Mouse (Mus musculus) heart, adult 2 months (tissue): ENCODE data around the gene Kcp. TPM values are rescaled to one million over a fixed set of nuclear protein-coding genes. Genes with fewer than 3 reads are reported as not detected.

Experiments
- DNase-seq, 2 experiments: peaks; one replicate each; pipeline ENCODE4 v3.0.0; 2021
- H3K27ac ChIP-seq: fragments of 200-600 bp; 2 replicates; pipeline ENCODE4 v1.8.1; 2022
- H3K27me3 ChIP-seq: fragments of 200-500 bp; 2 replicates; pipeline ENCODE4 v1.6.1; 2012; ENCODE audit warnings: mild to moderate bottlenecking, low read length, inconsistent platforms, mixed read lengths; ENCODE audit not compliant: control insufficient read depth, insufficient read depth
- H3K36me3 ChIP-seq: fragments of 200-500 bp; 2 replicates; pipeline ENCODE4 v1.6.1; 2012; ENCODE audit warnings: low read length, inconsistent platforms; ENCODE audit not compliant: control insufficient read depth, insufficient read depth
- H3K4me1 ChIP-seq: fragments of 200-500 bp; 2 replicates; pipeline ENCODE4 v1.6.1; 2011; ENCODE audit warnings: low read length; ENCODE audit not compliant: control insufficient read depth, insufficient read depth
- H3K4me3 ChIP-seq: fragments of 200-600 bp; 2 replicates; pipeline ENCODE4 v1.8.1; 2022
- H3K79me2 ChIP-seq: fragments of 200-500 bp; replicated peaks from 2 replicates; pipeline ENCODE4 v1.6.1; 2012; ENCODE audit warnings: mild to moderate bottlenecking, inconsistent platforms, low read length, moderate library complexity, mixed read lengths; ENCODE audit not compliant: control insufficient read depth, insufficient read depth
- H3K9ac ChIP-seq: fragments of 200-500 bp; 2 replicates; pipeline ENCODE4 v1.6.1; 2012; ENCODE audit warnings: low read depth, mild to moderate bottlenecking, control low read depth, inconsistent platforms, low read length, mixed read lengths
- CTCF ChIP-seq: fragments of 200-600 bp; IDR thresholded peaks from 2 replicates; pipeline ENCODE4 v1.8.1; 2022; ENCODE audit warnings: antibody characterized with exemption, mild to moderate bottlenecking, moderate library complexity
- EP300 ChIP-seq: fragments of 200-500 bp; IDR thresholded peaks from 2 replicates; pipeline ENCODE4 v1.6.1; 2011; ENCODE audit warnings: low read depth, low read length, control low read depth; ENCODE audit not compliant: insufficient read depth
- POLR2A ChIP-seq: fragments of 200-500 bp; IDR thresholded peaks from 2 replicates; pipeline ENCODE4 v1.6.1; 2011; ENCODE audit warnings: mild to moderate bottlenecking, low read depth, low read length, control low read depth; ENCODE audit not compliant: insufficient read depth
- WGBS: fragments of 180-500 bp; shearing (Covaris S2); methylation state at CpG from one replicate; pipeline ENCODE4 v1.1.7; 2018; 5-methylcytosine and 5-hydroxymethylcytosine counted together
- intact Hi-C: fragments of 180-260 bp; cut with DNase I; formaldehyde crosslinking; loops from one replicate; pipeline ENCODE4 v1.15.1; 2025
- polyA plus RNA-seq: library from polyadenylated mRNA; depleted of rRNA; stranded (reverse); fragments of >200 nt; gene quantifications from 2 replicates; pipeline ENCODE4 v1.2.3, GENCODE M21; 2012
- total RNA-seq, 2 experiments: library from RNA; stranded (reverse); gene quantifications; 2 replicates each; pipeline ENCODE4 v1.2.3; 2021

The Kcp gene
- total and polyA plus RNA-seq, 3 experiments: 2.3 to 8.5 (median 3.0) TPM

GRCm38 (mm10) chr6:29434911-29435691 lies 72.7 kb downstream of the Kcp start:
- Histone ChIP-seq H3K27me3 (no peaks in the 10 kb centered on the region), H3K36me3 (no peaks in the 10 kb centered on the region), H3K4me3 (peak overlapping the region; percentile 65), H3K27ac (peak overlapping the region; percentile 90), H3K79me2 (no peaks in the 10 kb centered on the region), H3K9ac (peak overlapping the region; percentile 79), H3K4me1 (no peaks in the 10 kb centered on the region; the same call in 1 of the 2 replicates)
- WGBS: 10% methylated on average over 13 of the region's 13 CpGs
- TF ChIP-seq CTCF: no peak
- TF ChIP-seq POLR2A: 0 out of 2 replicates have a peak, but pooled peaks have one; percentile 5
- 0 out of 2 replicates have a peak, but pooled peaks have one; percentile 55 for TF ChIP-seq EP300
- peak; percentile 63 to 66 for DNase-seq
- intact Hi-C loops: loop anchor here (5.0 kb wide), 1 partner anchor 73 kb away; no protein-coding TSS in a partner anchor

GRCm38 (mm10) chr6:29433804-29434795 lies 73.7 kb downstream of the Kcp start:
- peak overlapping the region; percentile 89 for H3K27ac ChIP-seq
- 0 out of 2 replicates have a peak, but pooled peaks have one; percentile 17 for TF ChIP-seq EP300
- no peak for TF ChIP-seq CTCF
- peak; percentile 74 for TF ChIP-seq POLR2A
- peak overlapping the region; percentile 79 for H3K9ac ChIP-seq
- H3K36me3 ChIP-seq: no peaks in the 10 kb centered on the region
- no peaks in the 10 kb centered on the region for H3K79me2 ChIP-seq
- no peaks in the 10 kb centered on the region; the same call in 1 of the 2 replicates for H3K4me1 ChIP-seq
- peak overlapping the region; percentile 65 for H3K4me3 ChIP-seq
- intact Hi-C loops: loop anchor here (5.0 kb wide), 1 partner anchor 72 kb away; no protein-coding TSS in a partner anchor
- DNase-seq: peak; percentile 74 to 80
- WGBS: 6% methylated on average over 27 of the region's 27 CpGs
- no peaks in the 10 kb centered on the region for H3K27me3 ChIP-seq

GRCm38 (mm10) chr6:29433038-29433803 lies 74.5 kb downstream of the Kcp start, which contains the start of gene Flnc:
TSS of gene Flnc (plus strand) at chr6:29433256.
- peak within 1 kb of the TSS; percentile 89 for H3K27ac ChIP-seq
- no peaks in the 10 kb centered on the region for H3K27me3 ChIP-seq
- TF ChIP-seq EP300 (0 out of 2 replicates have a peak, but pooled peaks have one; percentile 10), CTCF (no peak)
- peak; percentile 74 to 78 for DNase-seq
- intact Hi-C loops: loop anchor here (5.0 kb wide), 1 partner anchor 71 kb away; no protein-coding TSS in a partner anchor
- peak within 1 kb of the TSS; percentile 65 for H3K4me3 ChIP-seq
- under 1% methylated on average over 72 of the region's 77 CpGs for WGBS
- H3K79me2 ChIP-seq: no peaks in the 10 kb centered on the region
- H3K36me3 ChIP-seq: no peaks in the 10 kb centered on the region
- no peaks in the 10 kb centered on the region; the same call in 1 of the 2 replicates for H3K4me1 ChIP-seq
- peak within 1 kb of the TSS; percentile 79 for H3K9ac ChIP-seq

GRCm38 (mm10) chr6:29432676-29433037 lies 75.1 kb downstream of the Kcp start:
- Histone ChIP-seq H3K9ac (peak overlapping the region; percentile 79), H3K79me2 (no peaks in the 10 kb centered on the region), H3K27me3 (no peaks in the 10 kb centered on the region), H3K4me1 (no peaks in the 10 kb centered on the region; the same call in 1 of the 2 replicates), H3K36me3 (no peaks in the 10 kb centered on the region), H3K4me3 (peak overlapping the region; percentile 65), H3K27ac (peak overlapping the region; percentile 89)
- TF ChIP-seq EP300 (no peak), CTCF (no peak), POLR2A (no peak)
- no peak for DNase-seq
- intact Hi-C loops: loop anchor here (5.0 kb wide), 1 partner anchor 70 kb away; no protein-coding TSS in a partner anchor

- H3K79me2 ChIP-seq: no peaks in the 10 kb centered on the region
- H3K4me3 ChIP-seq: no peak overlapping the region; the same call in 1 of the 2 replicates
- peak; percentile 51 to 60 for DNase-seq
- intact Hi-C loops: loop anchor here (5.0 kb wide), 1 partner anchor 70 kb away; no protein-coding TSS in a partner anchor
- no peak for TF ChIP-seq EP300
- TF ChIP-seq CTCF: no peak
- no peak for TF ChIP-seq POLR2A
- H3K27ac ChIP-seq: peak overlapping the region; percentile 89
- WGBS: 50% methylated on average over 3 of the region's 3 CpGs
- no peaks in the 10 kb centered on the region; the same call in 1 of the 2 replicates for H3K4me1 ChIP-seq
- H3K9ac ChIP-seq: peak overlapping the region; percentile 23; the same call in 1 of the 2 replicates
- no peaks in the 10 kb centered on the region for H3K36me3 ChIP-seq
- H3K27me3 ChIP-seq: no peaks in the 10 kb centered on the region
Measured at GRCm38 (mm10) chr6:29432156-29432555, 75.6 kb downstream of the Kcp start.
